Mouse (Mus musculus) CH12.LX (cell line): ENCODE results near the gene Slc43a2. TPM values are rescaled to one million over a fixed set of nuclear protein-coding genes. Genes with fewer than 3 reads are reported as not detected.

Experiments used
- DNase-seq: peaks from one replicate; pipeline ENCODE4 v3.0.0-alpha.2; 2013; ENCODE audit errors: extremely low read depth
- H3K27ac ChIP-seq: 2 replicates; pipeline ENCODE4 v1.5.1; 2012; ENCODE audit warnings: low read depth, mild to moderate bottlenecking, control low read depth, moderate library complexity; ENCODE audit not compliant: insufficient read depth
- H3K27me3 ChIP-seq: replicated peaks from 2 replicates; pipeline ENCODE3; 2012; ENCODE audit warnings: inconsistent platforms
- H3K36me3 ChIP-seq, 2 experiments: replicated peaks in 1 of 2; 2 replicates each; pipeline versions ENCODE3 to v1.6.1; 2012; ENCODE audit warnings: inconsistent platforms in 1 of 2, low read length in 1 of 2, mild to moderate bottlenecking in 1 of 2, mixed read lengths in 1 of 2, moderate library complexity in 1 of 2; ENCODE audit not compliant: control insufficient read depth in 1 of 2, insufficient read depth in 1 of 2
- H3K4me1 ChIP-seq, 2 experiments: 2 replicates each; pipeline ENCODE4 v1.6.1; 2012; ENCODE audit warnings: inconsistent platforms in 1 of 2, moderate library complexity in 1 of 2; ENCODE audit not compliant: insufficient read depth in 2 of 2, control insufficient read depth in 1 of 2
- H3K4me2 ChIP-seq: 2 replicates; pipeline ENCODE4 v1.6.1; 2012; ENCODE audit warnings: low read depth, mild to moderate bottlenecking, control low read depth; ENCODE audit not compliant: poor library complexity, insufficient read depth, severe bottlenecking
- H3K4me3 ChIP-seq, 3 experiments: fragments of 150-350 bp in 1 of 3; sonication (generic) in 1 of 3; replicated peaks in 1 of 3; 2 replicates each; pipeline versions ENCODE3 to v1.5.1; 2011 to 2012; ENCODE audit warnings: low read depth in 2 of 3, low read length in 2 of 3, mild to moderate bottlenecking in 2 of 3, moderate library complexity in 2 of 3, control low read depth in 1 of 3, improper control_type of control experiment in 1 of 3, inconsistent platforms in 1 of 3, mixed read lengths in 1 of 3; ENCODE audit not compliant: poor library complexity in 1 of 3
- H3K79me2 ChIP-seq: replicated peaks from 2 replicates; pipeline ENCODE4 v1.6.1; 2012; ENCODE audit warnings: mild to moderate bottlenecking, moderate library complexity; ENCODE audit not compliant: control insufficient read depth, poor library complexity, insufficient read depth, severe bottlenecking; ENCODE audit errors: extremely low read depth
- H3K9ac ChIP-seq: 2 replicates; pipeline ENCODE4 v1.6.1; 2012; ENCODE audit warnings: low read depth, mild to moderate bottlenecking, control low read depth, moderate library complexity; ENCODE audit not compliant: insufficient read depth
- H3K9me3 ChIP-seq: replicated peaks from 2 replicates; pipeline ENCODE3; 2012; ENCODE audit warnings: low read length, inconsistent platforms, mixed read lengths
- CHD1 ChIP-seq: IDR thresholded peaks from 2 replicates; pipeline ENCODE4 v1.6.1; 2012; ENCODE audit warnings: low read depth, low read length, improper control_type of control experiment, inconsistent platforms
- E2F4 ChIP-seq: IDR thresholded peaks from 2 replicates; pipeline ENCODE4 v1.6.1; 2011; ENCODE audit warnings: low read depth, low read length, improper control_type of control experiment; ENCODE audit not compliant: insufficient replicate concordance
- GABPA ChIP-seq: IDR thresholded peaks from 2 replicates; pipeline ENCODE4 v1.6.1; 2012; ENCODE audit warnings: low read depth, low read length, improper control_type of control experiment, inconsistent platforms; ENCODE audit not compliant: insufficient replicate concordance
- KAT2A ChIP-seq: IDR thresholded peaks from 2 replicates; pipeline ENCODE4 v1.6.1; 2012; ENCODE audit warnings: low read length, improper control_type of control experiment, inconsistent platforms; ENCODE audit not compliant: insufficient replicate concordance
- MAZ ChIP-seq: IDR thresholded peaks from 2 replicates; pipeline ENCODE4 v1.6.1; 2012; ENCODE audit warnings: low read depth, mild to moderate bottlenecking, inconsistent platforms, low read length, improper control_type of control experiment, moderate library complexity
- MXI1 ChIP-seq: IDR thresholded peaks from 2 replicates; pipeline ENCODE4 v1.6.1; 2011; ENCODE audit warnings: mild to moderate bottlenecking, low read depth, low read length, improper control_type of control experiment
- POLR2A ChIP-seq: IDR thresholded peaks from 2 replicates; pipeline ENCODE4 v1.6.1; 2011; ENCODE audit warnings: low read depth, mild to moderate bottlenecking, improper control_type of control experiment, low read length
- POLR2AphosphoS2 ChIP-seq: IDR thresholded peaks from 2 replicates; pipeline ENCODE4 v1.6.1; 2011; ENCODE audit warnings: low read depth, low read length, improper control_type of control experiment
- RAD21 ChIP-seq: IDR thresholded peaks from 2 replicates; pipeline ENCODE4 v1.6.1; 2011; ENCODE audit warnings: low read depth, mild to moderate bottlenecking, low read length, improper control_type of control experiment, moderate library complexity
- RCOR1 ChIP-seq: conservative IDR thresholded peaks from 2 replicates; pipeline ENCODE4 v1.6.1; 2012; ENCODE audit warnings: low read depth, mild to moderate bottlenecking, inconsistent platforms, low read length, improper control_type of control experiment
- SIN3A ChIP-seq: IDR thresholded peaks from 2 replicates; pipeline ENCODE4 v1.6.1; 2012; ENCODE audit warnings: low read length, improper control_type of control experiment, inconsistent platforms
- SMC3 ChIP-seq: IDR thresholded peaks from 2 replicates; pipeline ENCODE4 v1.6.1; 2011; ENCODE audit warnings: low read depth, low read length, improper control_type of control experiment
- TCF12 ChIP-seq: IDR thresholded peaks from 2 replicates; pipeline ENCODE4 v1.6.1; 2014; ENCODE audit warnings: low read depth, mild to moderate bottlenecking, inconsistent platforms, low read length, improper control_type of control experiment
- USF2 ChIP-seq: conservative IDR thresholded peaks from 2 replicates; pipeline ENCODE4 v1.6.1; 2011; ENCODE audit warnings: low read depth, low read length, improper control_type of control experiment
- ZMIZ1 ChIP-seq: IDR thresholded peaks from 2 replicates; pipeline ENCODE4 v1.6.1; 2012; ENCODE audit warnings: low read depth, mild to moderate bottlenecking, inconsistent platforms, low read length, improper control_type of control experiment
- dilution Hi-C: fragments of 300-500 bp; cut with MboI; formaldehyde crosslinking; loops from 2 replicates; pipeline ENCODE4 v1.14.3; 2020; ENCODE audit warnings: low sequenced_read_pairs; ENCODE audit not compliant: extremely low pct_unique_long_range_greater_than_20kb, extremely low pct_ligation_motif_present
- in situ Hi-C: fragments of 300-500 bp; cut with MboI; formaldehyde crosslinking; loops from 3 replicates; pipeline ENCODE4 v1.14.3; 2019; ENCODE audit warnings: low sequenced_read_pairs, low pct_ligation_motif_present, low pct_unique_long_range_greater_than_20kb, mixed read lengths
- polyA plus RNA-seq: library from polyadenylated mRNA; unstranded; fragments of >175 nt; gene quantifications from 2 replicates; pipeline ENCODE4 v1.2.1, GENCODE M21; 2012; ENCODE audit warnings: low read depth; ENCODE audit not compliant: insufficient read length
- total RNA-seq, 2 experiments: library from RNA; depleted of rRNA; stranded (reverse); fragments of 300-350 nt in 1 of 2; fragments of >200 nt in 1 of 2; gene quantifications; 2 replicates each; pipeline ENCODE4 v1.2.3; 2012 to 2014

Gene Slc43a2
- total and polyA plus RNA-seq, 3 experiments: 5.0 to 8.9 (median 8.8) TPM

GRCm38 (mm10) chr11:75511213-75511612 lies 20.3 kb upstream of the Slc43a2 start:
- H3K4me1 ChIP-seq: no peaks in the 10 kb centered on the region
- DNase-seq: no peak
- H3K36me3 ChIP-seq: peaks cover 76 to 92% of the 10 kb centered on the region in 2 experiments
- no peak overlapping the region for H3K9ac ChIP-seq
- no peak overlapping the region for H3K4me2 ChIP-seq
- H3K4me3 ChIP-seq: no peak overlapping the region
- no peaks in the 10 kb centered on the region for H3K79me2 ChIP-seq
- H3K27ac ChIP-seq: no peak overlapping the region
- dilution Hi-C loops (no loop called here), in situ Hi-C loops (no loop called here)
- no peaks in the 10 kb centered on the region for H3K27me3 ChIP-seq
- peaks cover 7% of the 10 kb centered on the region for H3K9me3 ChIP-seq
- TF ChIP-seq CHD1 (no peak), SIN3A (no peak), POLR2A (0 out of 2 replicates have a peak, but pooled peaks have one; percentile 6)
- TF ChIP-seq, all 38 proteins: peak for 1

DNA sequence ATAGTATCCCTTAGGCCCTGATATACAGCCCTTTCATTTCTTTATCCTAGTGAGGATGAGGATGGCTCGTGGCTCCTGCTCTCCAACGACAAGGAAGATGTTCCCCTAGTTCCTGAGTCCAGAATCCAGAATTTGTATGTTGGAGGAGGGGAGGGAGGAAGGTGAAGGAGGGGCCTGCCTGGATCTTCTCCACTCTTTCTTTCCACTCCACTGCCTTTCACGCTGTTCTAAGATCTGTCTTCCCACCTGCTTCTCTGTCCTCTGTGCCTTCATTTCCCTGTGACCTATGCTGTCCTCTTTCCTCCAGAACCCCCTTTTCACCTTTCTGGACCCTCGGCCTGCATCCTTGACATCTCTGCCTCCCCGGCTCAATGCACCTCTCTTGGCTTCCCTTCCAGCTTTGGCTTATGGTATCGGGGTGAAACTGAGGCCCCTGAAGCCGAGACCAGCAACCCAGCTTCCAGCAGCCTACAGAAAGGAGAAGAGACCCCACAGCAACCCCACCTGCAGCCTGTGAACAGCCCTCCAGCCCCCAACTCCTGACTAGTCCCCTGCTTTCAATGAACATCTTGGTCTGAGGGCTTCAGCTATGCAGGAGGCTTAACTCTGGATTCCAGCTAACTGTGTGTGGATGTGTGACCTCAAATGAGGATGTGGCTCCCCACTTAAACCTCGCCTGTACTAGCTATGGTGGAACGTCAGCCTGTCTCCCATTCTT lies 19.0 kb upstream of the Slc43a2 start:
- Histone ChIP-seq H3K4me3 (no peak overlapping the region), H3K27ac (no peak overlapping the region), H3K4me2 (no peak overlapping the region), H3K27me3 (no peaks in the 10 kb centered on the region), H3K9me3 (peaks cover 7% of the 10 kb centered on the region), H3K4me1 (no peaks in the 10 kb centered on the region), H3K9ac (no peak overlapping the region), H3K36me3 (peaks cover 73 to 93% of the 10 kb centered on the region in 2 experiments), H3K79me2 (no peaks in the 10 kb centered on the region)
- in situ Hi-C loops: no loop called here
- dilution Hi-C loops: no loop called here
- TF ChIP-seq MAZ (no peak), TCF12 (no peak), POLR2A (no peak), USF2 (no peak), ZMIZ1 (no peak), GABPA (no peak), E2F4 (no peak), MXI1 (no peak), SMC3 (no peak), POLR2AphosphoS2 (no peak), KAT2A (no peak), RCOR1 (no peak), RAD21 (no peak), SIN3A (no peak)
- no peak for DNase-seq
